Mouse (Mus musculus) ES-Bruce4 (cell line): ENCODE results near the gene Sar1b.

Source experiments
- CTCF ChIP-seq: IDR thresholded peaks from one replicate; pipeline ENCODE4 v1.8.1; 2011; ENCODE audit warnings: low read depth, low read length
- POLR2A ChIP-seq: IDR thresholded peaks from one replicate; pipeline ENCODE4 v1.8.1; 2011; ENCODE audit warnings: low read length; ENCODE audit not compliant: insufficient read depth

GRCm38 (mm10) chr11:51839106-51839505 lies 75.6 kb downstream of the Sar1b start:
- TF ChIP-seq POLR2A = no peak
- no peak for TF ChIP-seq CTCF
